Mouse (Mus musculus) E14TG2a.4 (cell line): Measurements from ENCODE around the gene Mon2.
A peak's percentile ranks its signal among the peaks of the same experiment; 100 is the strongest.
"Not testable (repeated sequence)": the region's sequence is repeated elsewhere in the genome, so short reads cannot be mapped to it uniquely, and the experiment has no call there.

Experiments used
- H3K27me3 ChIP-seq: 2 replicates; pipeline ENCODE4 v1.6.1; 2014; ENCODE audit warnings: low read length, control low read depth; ENCODE audit not compliant: insufficient read depth
- H3K36me3 ChIP-seq: 2 replicates; pipeline ENCODE4 v1.6.1; 2014; ENCODE audit warnings: low read length, control low read depth; ENCODE audit not compliant: insufficient read depth
- H3K4me1 ChIP-seq: replicated peaks from 2 replicates; pipeline ENCODE4 v1.6.1; 2014; ENCODE audit warnings: low read depth, low read length, control low read depth
- H3K4me3 ChIP-seq: replicated peaks from 2 replicates; pipeline ENCODE4 v1.5.1; 2014; ENCODE audit warnings: mild to moderate bottlenecking, low read length
- H3K9me3 ChIP-seq: 2 replicates; pipeline ENCODE4 v1.6.1; 2014; ENCODE audit warnings: low read length, control low read depth
- CTCF ChIP-seq: conservative IDR thresholded peaks from 2 replicates; pipeline ENCODE4 v1.5.1; 2014; ENCODE audit warnings: low read length
- NANOG ChIP-seq: IDR thresholded peaks from 2 replicates; pipeline ENCODE4 v1.6.1; 2014; ENCODE audit warnings: borderline replicate concordance, low read length, mixed read lengths
- POU5F1 ChIP-seq: IDR thresholded peaks from 2 replicates; pipeline ENCODE4 v1.6.1; 2014; ENCODE audit warnings: low read length, borderline replicate concordance

Gene Mon2

DNA sequence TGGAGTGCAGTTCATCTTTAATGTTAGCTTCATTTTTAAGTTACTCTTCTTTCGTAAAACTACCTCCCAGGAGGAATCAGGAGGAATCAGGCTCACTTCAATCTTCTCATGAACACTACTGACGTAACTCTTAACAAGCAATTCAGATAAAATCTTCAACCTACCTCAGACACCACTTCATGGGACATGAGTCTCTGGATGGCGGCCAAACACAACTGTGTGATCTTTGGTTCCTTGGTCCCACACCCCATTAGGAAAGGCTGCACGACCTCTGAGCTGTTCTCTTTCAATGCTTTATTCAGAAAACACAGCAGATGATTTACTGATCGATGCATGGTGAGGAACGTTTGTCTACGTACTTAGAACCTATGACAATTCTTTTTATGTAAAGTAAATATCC, 24.3 kb downstream of the Mon2 start:
- Histone ChIP-seq H3K4me3 (no peak overlapping the region), H3K27me3 (no peaks in the 10 kb centered on the region), H3K4me1 (no peaks in the 10 kb centered on the region), H3K9me3 (no peaks in the 10 kb centered on the region), H3K36me3 (peaks cover 31% of the 10 kb centered on the region)
- TF ChIP-seq CTCF (no peak), NANOG (no peak), POU5F1 (no peak)

DNA sequence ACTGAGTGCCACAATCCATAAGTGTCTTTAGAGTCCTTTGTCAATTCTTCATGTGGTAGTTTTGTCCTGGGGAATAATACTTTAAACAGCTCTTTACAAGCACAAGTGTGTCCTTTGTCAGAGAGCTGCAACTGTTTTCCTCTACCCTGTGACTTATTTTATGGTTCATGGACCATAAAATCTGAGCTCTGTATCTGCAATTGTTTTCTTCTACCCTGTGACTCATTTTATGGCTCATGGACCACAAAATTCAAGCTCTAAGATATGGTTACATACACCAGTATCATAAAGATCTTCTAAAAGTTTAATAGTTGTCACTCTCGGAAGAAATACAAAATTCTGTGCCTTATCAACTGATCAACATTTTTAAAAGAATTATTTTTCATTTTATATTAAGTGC, 27.6 kb downstream of the Mon2 start:
- Histone ChIP-seq H3K36me3 (peaks cover 45% of the 10 kb centered on the region), H3K9me3 (no peaks in the 10 kb centered on the region), H3K4me1 (no peaks in the 10 kb centered on the region), H3K27me3 (no peaks in the 10 kb centered on the region), H3K4me3 (no peak overlapping the region)
- TF ChIP-seq NANOG (no peak), CTCF (no peak), POU5F1 (no peak)

- peaks cover 5% of the 10 kb centered on the region; the same call in 1 of the 2 replicates for H3K4me1 ChIP-seq
- H3K4me3 ChIP-seq: no peak overlapping the region
- no peak for TF ChIP-seq NANOG
- TF ChIP-seq CTCF: no peak
- TF ChIP-seq POU5F1: no peak
- peaks cover 55% of the 10 kb centered on the region for H3K36me3 ChIP-seq
- H3K27me3 ChIP-seq: no peaks in the 10 kb centered on the region
- H3K9me3 ChIP-seq: no peaks in the 10 kb centered on the region
Observed at GRCm38 (mm10) chr10:123039936-123040335, 36.4 kb downstream of the Mon2 start.

GRCm38 (mm10) chr10:123032078-123032646, 44.1 kb downstream of the Mon2 start:
- H3K9me3 ChIP-seq: peaks cover 18% of the 10 kb centered on the region
- peaks cover 92% of the 10 kb centered on the region for H3K36me3 ChIP-seq
- H3K4me1 ChIP-seq: peaks cover 4% of the 10 kb centered on the region; the same call in 1 of the 2 replicates
- H3K4me3 ChIP-seq: no peak overlapping the region
- TF ChIP-seq CTCF (no peak), POU5F1 (no peak), NANOG (no peak)
- H3K27me3 ChIP-seq: no peaks in the 10 kb centered on the region

- peaks cover 94% of the 10 kb centered on the region for H3K36me3 ChIP-seq
- peaks cover 4% of the 10 kb centered on the region; the same call in 1 of the 2 replicates for H3K4me1 ChIP-seq
Observed at GRCm38 (mm10) chr10:123031449-123031848, 44.9 kb downstream of the Mon2 start.

GRCm38 (mm10) chr10:123030589-123030988, 45.7 kb downstream of the Mon2 start:
- H3K9me3 ChIP-seq: peaks cover 18% of the 10 kb centered on the region
- H3K4me1 ChIP-seq: peaks cover 4% of the 10 kb centered on the region; the same call in 1 of the 2 replicates
- H3K27me3 ChIP-seq: no peaks in the 10 kb centered on the region
- H3K36me3 ChIP-seq: peaks cover 94% of the 10 kb centered on the region
- H3K4me3 ChIP-seq: no peak overlapping the region
- no peak for TF ChIP-seq NANOG
- TF ChIP-seq CTCF: no peak
- TF ChIP-seq POU5F1: no peak

More at GRCm38 (mm10) chr10:123031449-123031848, 44.9 kb downstream of the Mon2 start:
- no peaks in the 10 kb centered on the region for H3K27me3 ChIP-seq
- no peak for TF ChIP-seq CTCF
- no peak overlapping the region for H3K4me3 ChIP-seq
- H3K9me3 ChIP-seq: peaks cover 18% of the 10 kb centered on the region

GRCm38 (mm10) chr10:123028949-123029348, 47.4 kb downstream of the Mon2 start:
- no peak for TF ChIP-seq CTCF
- TF ChIP-seq POU5F1: no peak
- no peak for TF ChIP-seq NANOG
- Histone ChIP-seq H3K4me1 (peaks cover 4% of the 10 kb centered on the region; the same call in 1 of the 2 replicates), H3K9me3 (peaks cover 18% of the 10 kb centered on the region), H3K36me3 (peaks cover 84% of the 10 kb centered on the region), H3K27me3 (no peaks in the 10 kb centered on the region), H3K4me3 (no peak overlapping the region)

DNA sequence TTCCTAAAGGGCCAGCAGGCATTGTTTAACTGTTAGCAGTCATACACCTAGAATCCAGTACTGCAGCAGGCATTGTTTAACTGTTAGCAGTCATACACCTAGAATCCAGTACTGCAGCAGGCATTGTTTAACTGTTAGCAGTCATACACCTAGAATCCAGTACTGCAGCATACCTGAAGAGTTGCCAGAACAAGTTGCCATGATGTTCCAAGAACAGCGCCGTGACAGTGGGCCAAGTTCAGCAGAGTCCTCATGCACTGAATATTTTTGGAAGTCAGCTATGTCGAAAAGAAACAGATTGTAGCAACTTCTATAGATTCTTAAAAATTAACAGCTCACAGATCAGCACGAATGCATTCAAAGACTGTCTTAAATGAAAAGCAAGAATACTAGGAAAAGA, 49.6 kb downstream of the Mon2 start:
- H3K9me3 ChIP-seq, H3K27me3 ChIP-seq, H3K4me1 ChIP-seq, H3K4me3 ChIP-seq: not testable (repeated sequence)
- peaks cover 81% of the 10 kb centered on the region for H3K36me3 ChIP-seq

DNA sequence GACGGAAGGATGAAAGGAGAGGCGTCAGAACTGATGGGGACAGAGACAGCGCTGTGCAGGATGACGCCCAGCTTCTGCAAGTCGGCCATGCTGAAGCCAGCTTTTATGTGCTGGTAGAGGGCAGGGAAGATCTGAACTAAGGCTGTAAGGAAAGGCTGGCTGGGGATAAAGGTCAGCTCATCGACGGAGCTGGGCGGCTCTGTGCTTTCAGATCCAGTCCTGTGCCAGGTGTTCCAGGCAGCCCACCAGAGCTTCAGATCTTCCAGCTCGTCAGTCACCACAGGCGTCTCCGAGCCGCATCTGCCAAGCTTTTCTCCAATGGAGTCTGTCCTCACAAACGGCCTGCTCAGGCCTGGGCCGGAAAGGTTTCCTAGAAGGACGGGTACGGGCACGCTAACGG, 62.9 kb downstream of the Mon2 start:
- H3K4me1 ChIP-seq: peaks cover 9% of the 10 kb centered on the region
- peaks cover 52% of the 10 kb centered on the region for H3K36me3 ChIP-seq
- H3K4me3 ChIP-seq: peak overlapping the region; percentile 55
- no peaks in the 10 kb centered on the region for H3K9me3 ChIP-seq
- H3K27me3 ChIP-seq: no peaks in the 10 kb centered on the region
- no peak for TF ChIP-seq CTCF
- TF ChIP-seq NANOG: no peak
- TF ChIP-seq POU5F1: no peak
